Mouse (Mus musculus) cortical plate, adult 2 months (tissue): ENCODE results near the gene Gnai1. TPM values are rescaled to one million over a fixed set of nuclear protein-coding genes. Genes with fewer than 3 reads are reported as not detected.

Experiments
- H3K27ac ChIP-seq: fragments of 200-500 bp; 2 replicates; pipeline ENCODE4 v1.5.1; 2012; ENCODE audit warnings: low read length, control low read depth, inconsistent platforms; ENCODE audit not compliant: insufficient read depth
- H3K4me1 ChIP-seq: fragments of 200-500 bp; 2 replicates; pipeline ENCODE4 v1.6.1; 2011; ENCODE audit warnings: low read length; ENCODE audit not compliant: control insufficient read depth, insufficient read depth
- H3K4me3 ChIP-seq: fragments of 200-500 bp; 2 replicates; pipeline ENCODE4 v1.5.1; 2011; ENCODE audit warnings: mild to moderate bottlenecking, low read length, control low read depth; ENCODE audit not compliant: insufficient read depth
- CTCF ChIP-seq: fragments of 200-500 bp; IDR thresholded peaks from 2 replicates; pipeline ENCODE4 v1.5.1; 2011; ENCODE audit warnings: mild to moderate bottlenecking, control low read depth, low read length; ENCODE audit not compliant: insufficient read depth; ENCODE audit errors: extremely low read depth
- POLR2A ChIP-seq: fragments of 200-500 bp; IDR thresholded peaks from 2 replicates; pipeline ENCODE4 v1.6.1; 2011; ENCODE audit warnings: mild to moderate bottlenecking, low read length, control low read depth; ENCODE audit not compliant: insufficient read depth; ENCODE audit errors: extremely low read depth
- polyA plus RNA-seq: library from polyadenylated mRNA; depleted of rRNA; stranded (reverse); fragments of >200 nt; gene quantifications from 2 replicates; pipeline ENCODE4 v1.2.3, GENCODE M21; 2012

The Gnai1 gene
- polyA plus RNA-seq, 1 experiment = 111 TPM

GRCm38 (mm10) chr5:18229396-18229795 is 130.8 kb downstream of the Gnai1 start:
- no peak overlapping the region for H3K27ac ChIP-seq
- TF ChIP-seq POLR2A = no peak
- TF ChIP-seq CTCF = no peak
- no peaks in the 10 kb centered on the region for H3K4me1 ChIP-seq
- H3K4me3 ChIP-seq = no peak overlapping the region

- Histone ChIP-seq H3K27ac (no peak overlapping the region), H3K4me3 (no peak overlapping the region), H3K4me1 (no peaks in the 10 kb centered on the region)
- TF ChIP-seq CTCF (no peak), POLR2A (no peak)
Measured at GRCm38 (mm10) chr5:18228866-18229265, 131.3 kb downstream of the Gnai1 start.

- Histone ChIP-seq H3K4me3 (no peak overlapping the region), H3K4me1 (no peaks in the 10 kb centered on the region), H3K27ac (no peak overlapping the region)
- TF ChIP-seq CTCF = no peak
- no peak for TF ChIP-seq POLR2A
Measured at GRCm38 (mm10) chr5:18220873-18221272, 139.3 kb downstream of the Gnai1 start.

- TF ChIP-seq POLR2A = no peak
- TF ChIP-seq CTCF = no peak
- Histone ChIP-seq H3K27ac (no peak overlapping the region), H3K4me1 (no peaks in the 10 kb centered on the region), H3K4me3 (no peak overlapping the region)
Measured at GRCm38 (mm10) chr5:18218292-18218691, 141.9 kb downstream of the Gnai1 start.

- H3K27ac ChIP-seq = no peak overlapping the region
- no peak overlapping the region for H3K4me3 ChIP-seq
- no peaks in the 10 kb centered on the region for H3K4me1 ChIP-seq
- TF ChIP-seq POLR2A (no peak), CTCF (no peak)
Measured at GRCm38 (mm10) chr5:18217856-18218255, 142.3 kb downstream of the Gnai1 start.
